Mouse (Mus musculus) CH12F3 (cell line): ENCODE measurements around the gene Asic1.

ENCODE experiments used
- in situ Hi-C: fragments of 300-500 bp; cut with MboI; formaldehyde crosslinking; loops from 2 replicates; pipeline ENCODE4 v1.14.3; 2020; ENCODE audit warnings: low sequenced_read_pairs

Gene Asic1

GRCm38 (mm10) chr15:99717386-99718334 lies 47.5 kb downstream of the Asic1 start, which contains the start of gene Gpd1:
Gene Gpd1, plus strand, starts transcription at chr15:99717515.
- in situ Hi-C loops, result no loop called here

GRCm38 (mm10) chr15:99718461-99719021 lies 48.4 kb downstream of the Asic1 start:
- in situ Hi-C loops, result no loop called here

GRCm38 (mm10) chr15:99719865-99720264 lies 49.7 kb downstream of the Asic1 start:
- in situ Hi-C loops, result loop anchor here (10.0 kb wide), 1 partner anchor 175 kb away; no protein-coding TSS in a partner anchor

GRCm38 (mm10) chr15:99721921-99722743 lies 52.0 kb downstream of the Asic1 start:
- in situ Hi-C loops, result loop anchor here (10.0 kb wide), 1 partner anchor 173 kb away; no protein-coding TSS in a partner anchor

GRCm38 (mm10) chr15:99723120-99723514 lies 52.9 kb downstream of the Asic1 start:
- in situ Hi-C loops, result loop anchor here (10.0 kb wide), 1 partner anchor 172 kb away; no protein-coding TSS in a partner anchor

- in situ Hi-C loops, result loop anchor here (10.0 kb wide), 1 partner anchor 171 kb away; no protein-coding TSS in a partner anchor
Measured at GRCm38 (mm10) chr15:99723515-99724291, 53.5 kb downstream of the Asic1 start.

- in situ Hi-C loops, result loop anchor here (10.0 kb wide), 1 partner anchor 170 kb away; no protein-coding TSS in a partner anchor
Measured at GRCm38 (mm10) chr15:99724292-99725021, 54.3 kb downstream of the Asic1 start.

- in situ Hi-C loops, result loop anchor here (10.0 kb wide), 1 partner anchor 169 kb away; no protein-coding TSS in a partner anchor
Measured at GRCm38 (mm10) chr15:99725341-99726155, 55.4 kb downstream of the Asic1 start, which contains the start of gene Cox14. Gene Cox14, plus strand, starts transcription at chr15:99725618.

- in situ Hi-C loops, result loop anchor here (10.0 kb wide), 1 partner anchor 168 kb away; no protein-coding TSS in a partner anchor
Measured at GRCm38 (mm10) chr15:99726549-99726948, 56.4 kb downstream of the Asic1 start.

- in situ Hi-C loops, result loop anchor here (10.0 kb wide), 1 partner anchor 168 kb away; no protein-coding TSS in a partner anchor
Measured at GRCm38 (mm10) chr15:99727039-99727438, 56.9 kb downstream of the Asic1 start.

- in situ Hi-C loops, result loop anchor here (10.0 kb wide), 1 partner anchor 167 kb away; no protein-coding TSS in a partner anchor
Measured at GRCm38 (mm10) chr15:99727525-99727924, 57.4 kb downstream of the Asic1 start.

- in situ Hi-C loops, result loop anchor here (10.0 kb wide), 1 partner anchor 167 kb away; no protein-coding TSS in a partner anchor
Measured at GRCm38 (mm10) chr15:99728211-99728610, 58.0 kb downstream of the Asic1 start.

- in situ Hi-C loops, result loop anchor here (10.0 kb wide), 1 partner anchor 166 kb away; no protein-coding TSS in a partner anchor
Measured at GRCm38 (mm10) chr15:99729056-99729783, 59.1 kb downstream of the Asic1 start.

- in situ Hi-C loops, result no loop called here
Measured at GRCm38 (mm10) chr15:99731167-99731566, 61.0 kb downstream of the Asic1 start.

- in situ Hi-C loops, result no loop called here
Measured at GRCm38 (mm10) chr15:99731678-99732077, 61.5 kb downstream of the Asic1 start.

- in situ Hi-C loops, result no loop called here
Measured at GRCm38 (mm10) chr15:99733186-99733585, 63.0 kb downstream of the Asic1 start.

- in situ Hi-C loops, result no loop called here
Measured at GRCm38 (mm10) chr15:99735631-99736030, 65.5 kb downstream of the Asic1 start.
